Mouse (Mus musculus) lung, adult 2 months (tissue): ENCODE measurements around the gene Sept4.

ENCODE experiments used
- CTCF ChIP-seq: fragments of 200-500 bp; IDR thresholded peaks from 2 replicates; pipeline ENCODE4 v1.5.1; 2011; ENCODE audit warnings: mild to moderate bottlenecking, low read length, control low read depth; ENCODE audit not compliant: insufficient read depth
- POLR2A ChIP-seq: fragments of 200-500 bp; IDR thresholded peaks from 2 replicates; pipeline ENCODE4 v1.6.1; 2011; ENCODE audit warnings: low read depth, mild to moderate bottlenecking, control low read depth, low read length, borderline replicate concordance; ENCODE audit errors: extremely low read depth

DNA sequence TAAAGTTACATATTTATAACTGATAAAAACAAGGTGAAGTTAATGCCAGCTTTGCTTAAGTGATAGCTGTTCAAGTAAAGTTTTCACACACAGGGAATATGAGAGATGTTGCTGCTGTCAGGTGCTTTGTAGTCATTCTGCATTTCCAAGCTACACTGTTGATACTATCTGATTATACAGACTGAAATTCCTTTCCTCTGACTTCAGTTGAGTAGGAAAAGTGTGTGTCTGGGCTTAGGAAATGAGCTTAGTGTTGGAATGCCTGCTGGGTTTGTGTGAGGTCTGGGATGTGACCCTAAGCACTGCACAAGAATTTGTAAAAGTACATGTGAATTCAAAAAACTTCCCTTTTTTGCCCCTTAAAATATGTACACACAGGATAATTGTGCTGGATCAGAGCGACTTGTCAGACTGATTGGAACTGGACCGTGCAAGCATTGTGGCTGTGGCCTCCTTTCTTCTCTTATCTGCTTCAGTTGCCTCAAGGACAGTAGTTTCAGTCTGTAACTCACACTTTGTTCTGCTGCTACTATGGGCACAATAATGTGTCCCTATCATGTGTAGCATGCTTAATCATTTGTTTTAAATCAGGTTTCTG, 13.5 kb upstream of the Sept4 start:
- TF ChIP-seq CTCF (no peak), POLR2A (no peak)
